Mouse (Mus musculus) mammary gland, adult 2 months (tissue): Measurements from ENCODE around the gene Zdhhc9. TPM values are rescaled to one million over a fixed set of nuclear protein-coding genes. Genes with fewer than 3 reads are reported as not detected.

Experiments
- polyA plus RNA-seq: library from polyadenylated mRNA; depleted of rRNA; stranded (reverse); fragments of >200 nt; gene quantifications from 2 replicates; pipeline ENCODE4 v1.2.3, GENCODE M21; 2012; ENCODE audit warnings: low replicate concordance; rRNA removed

Gene Zdhhc9
- 15.7 and 27.5 TPM in 2 replicates for polyA plus RNA-seq

DNA sequence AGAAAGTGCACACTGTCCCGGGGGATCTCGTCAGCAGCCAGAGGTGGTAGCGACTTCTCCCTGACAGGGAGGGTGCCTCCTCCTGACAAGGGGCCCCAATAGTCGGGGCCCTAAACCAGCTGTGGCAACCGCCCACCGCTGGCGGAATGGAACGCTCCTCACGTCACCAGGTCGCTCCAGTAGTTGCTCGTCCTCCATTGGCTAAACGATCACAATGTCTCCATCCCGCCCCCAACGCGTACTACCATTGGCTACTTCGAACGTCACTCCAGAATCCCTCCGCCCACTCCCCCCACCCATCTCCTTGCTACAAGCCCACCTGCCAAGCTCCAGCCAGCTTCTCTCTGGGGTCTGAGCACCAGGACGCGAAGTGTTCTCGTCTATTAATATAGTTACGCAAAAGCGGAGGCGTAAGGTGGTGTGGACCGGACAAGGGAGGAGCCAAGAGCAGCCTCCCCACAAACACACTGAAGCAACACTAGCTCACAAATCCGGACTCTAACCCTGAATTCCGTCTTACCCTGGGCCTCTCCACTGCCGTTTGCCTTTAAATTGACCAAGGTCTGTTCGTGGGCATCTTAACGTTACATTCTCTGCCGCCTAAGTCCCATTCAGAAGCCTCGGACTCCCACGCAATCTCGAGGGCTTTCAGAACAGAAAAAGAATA lies at the start of gene Zdhhc9:
Zdhhc9 (minus strand) TSS at position 360 of the 667 bp plus-strand sequence.

DNA sequence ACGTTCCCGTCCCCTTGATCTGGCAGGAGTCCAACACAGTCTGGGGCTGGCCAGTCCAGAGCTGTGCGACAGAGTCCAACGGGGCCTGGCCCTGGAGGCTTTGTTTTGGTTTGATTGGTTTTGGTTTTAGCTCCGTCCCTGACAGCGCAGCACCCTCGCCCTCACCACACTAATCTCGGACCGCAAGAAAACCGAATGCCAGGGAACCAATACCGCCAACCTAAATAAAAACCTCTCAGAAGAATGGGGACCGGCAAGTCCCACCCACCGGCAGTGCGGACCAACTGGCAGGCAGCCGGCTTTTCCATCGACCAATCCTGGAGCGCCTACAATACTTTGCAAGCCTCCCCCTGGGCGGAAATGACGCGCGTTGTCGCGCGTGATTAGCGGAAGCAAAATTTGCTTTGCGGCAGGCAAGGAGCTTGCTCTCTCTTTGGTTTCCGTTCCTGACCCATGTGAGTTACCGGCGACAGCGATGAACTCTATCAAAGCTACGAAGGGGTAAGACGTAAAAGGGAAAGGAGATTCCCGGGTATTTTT lies 47.9 kb upstream of the Zdhhc9 start, which contains the start of gene Utp14a:
Utp14a (plus strand) TSS at position 395 of the 540 bp plus-strand sequence.

DNA sequence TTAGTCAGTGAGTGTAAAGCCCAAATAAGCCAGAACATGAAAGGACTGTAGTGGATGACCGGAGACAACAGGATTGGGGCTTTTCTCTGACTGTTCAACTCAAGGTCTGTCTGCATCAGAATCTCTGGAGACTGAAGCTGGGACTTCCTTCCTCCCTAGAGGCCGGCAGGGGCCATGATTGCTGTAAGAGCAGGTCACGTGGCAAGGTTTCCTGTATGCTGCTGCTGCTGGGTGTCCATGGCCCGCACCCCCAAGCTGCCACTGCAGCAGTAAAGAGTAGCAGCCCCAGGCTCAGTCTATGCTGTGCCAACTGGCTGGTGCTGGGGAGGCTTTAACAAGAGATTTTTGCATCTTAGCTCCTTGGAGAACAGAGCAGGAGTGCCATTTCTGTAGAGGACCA lies 62.4 kb downstream of the Zdhhc9 start, which contains the start of gene Sash3:
Sash3 (plus strand) TSS at position 175 of the 400 bp plus-strand sequence.

Other genes with a start within 250 kb of the Zdhhc9 start
- gene Apln, start 174.0 kb downstream of the Zdhhc9 start, polyA plus RNA-seq = 5.5 and 6.0 TPM in 2 replicates
- gene Xpnpep2, start 100.2 kb downstream of the Zdhhc9 start, polyA plus RNA-seq = 2.7 and 5.5 TPM in 2 replicates
- 41.1 and 50.4 TPM in 2 replicates for gene Sash3, start 62.4 kb downstream of the Zdhhc9 start, polyA plus RNA-seq
- gene Utp14a, start 48.0 kb upstream of the Zdhhc9 start, polyA plus RNA-seq = 1.2 and 3.1 TPM in 2 replicates
- 4.5 and 4.9 TPM in 2 replicates for gene Bcorl1, start 132.5 kb upstream of the Zdhhc9 start, polyA plus RNA-seq